Mouse (Mus musculus) forebrain, postnatal 0 days (tissue): ENCODE measurements around the gene Slbp. TPM values are rescaled to one million over a fixed set of nuclear protein-coding genes. Genes with fewer than 3 reads are reported as not detected.
A peak's percentile ranks its signal among the peaks of the same experiment; 100 is the strongest.

Source experiments
- ATAC-seq: fragments of 200-750 bp; cut with Nextera tagmentation; 2 replicates; pipeline ENCODE4 v1.8.0; 2017; ENCODE audit warnings: mild to moderate bottlenecking, moderate library complexity
- DNase-seq: peaks from one replicate; pipeline ENCODE4 v3.0.0-alpha.2; 2015
- H3K27ac ChIP-seq: fragments of 300-500 bp; sonication (generic); 2 replicates; pipeline ENCODE4 v1.5.1; 2014; ENCODE audit warnings: low read depth, mild to moderate bottlenecking, antibody characterized with exemption, low read length, moderate library complexity, mixed read lengths
- H3K27me3 ChIP-seq: fragments of 300-500 bp; sonication (generic); 2 replicates; pipeline ENCODE4 v1.6.1; 2014; ENCODE audit warnings: mild to moderate bottlenecking, low read length, mixed read lengths; ENCODE audit not compliant: insufficient read depth
- H3K36me3 ChIP-seq: fragments of 300-500 bp; sonication (generic); 2 replicates; pipeline ENCODE4 v1.6.1; 2014; ENCODE audit warnings: mild to moderate bottlenecking, moderate library complexity; ENCODE audit not compliant: insufficient read depth
- H3K4me1 ChIP-seq: fragments of 300-500 bp; sonication (generic); 2 replicates; pipeline ENCODE4 v1.6.1; 2014; ENCODE audit warnings: antibody characterized with exemption; ENCODE audit not compliant: insufficient read depth
- H3K4me2 ChIP-seq: fragments of 300-500 bp; sonication (generic); 2 replicates; pipeline ENCODE4 v1.6.1; 2014; ENCODE audit warnings: low read depth, mild to moderate bottlenecking, moderate library complexity
- H3K4me3 ChIP-seq: fragments of 300-500 bp; sonication (generic); 2 replicates; pipeline ENCODE4 v1.5.1; 2014; ENCODE audit warnings: low read depth, low read length, mixed read lengths
- H3K9ac ChIP-seq: fragments of 300-500 bp; sonication (generic); 2 replicates; pipeline ENCODE4 v1.6.1; 2014; ENCODE audit warnings: mild to moderate bottlenecking
- H3K9me3 ChIP-seq: fragments of 300-500 bp; sonication (generic); 2 replicates; pipeline ENCODE4 v1.6.1; 2016; ENCODE audit warnings: low read length
- CTCF ChIP-seq: sonication (generic); IDR thresholded peaks from 2 replicates; pipeline ENCODE4 v1.5.1; 2016; ENCODE audit warnings: antibody characterized with exemption, control low read depth, low read depth
- WGBS: fragments of 180-500 bp; shearing (Covaris S2); extraction: QIAGEN DNeasy Blood & Tissue Kit; methylation state at CpG from one replicate; pipeline ENCODE4 v1.1.7; 2014; 5-methylcytosine and 5-hydroxymethylcytosine counted together
- polyA plus RNA-seq: library from polyadenylated mRNA; unstranded; fragments of >200 nt; fragmentation: Nextera tagmentation; extraction: Ambion mirVana; gene quantifications from 2 replicates; pipeline ENCODE4 v1.2.1, GENCODE M21; 2015
- total RNA-seq: library from RNA; depleted of rRNA; stranded (reverse); fragments of >200 nt; gene quantifications from 2 replicates; pipeline ENCODE4 v1.2.3, GENCODE M21; 2014

Slbp gene
- total and polyA plus RNA-seq, 2 experiments from 2014 or later = 88.7 to 94.4 TPM

GRCm38 (mm10) chr5:33688278-33689220 lies 36.2 kb upstream of the Slbp start:
- H3K9ac ChIP-seq = no peak overlapping the region
- DNase-seq = no peak
- H3K4me1 ChIP-seq = peaks cover 8% of the 10 kb centered on the region
- H3K27ac ChIP-seq = peak overlapping the region; percentile 40; the same call in 1 of the 2 replicates
- H3K9me3 ChIP-seq = no peaks in the 10 kb centered on the region
- no peaks in the 10 kb centered on the region for H3K36me3 ChIP-seq
- no peak for TF ChIP-seq CTCF
- 39% methylated on average over 14 of the region's 14 CpGs for WGBS
- H3K4me3 ChIP-seq = no peak overlapping the region
- H3K4me2 ChIP-seq = no peak overlapping the region
- H3K27me3 ChIP-seq = no peaks in the 10 kb centered on the region
- no peak; the same call in 1 of the 2 replicates for ATAC-seq

GRCm38 (mm10) chr5:33687142-33687541 lies 34.8 kb upstream of the Slbp start:
- no peak for TF ChIP-seq CTCF
- Histone ChIP-seq H3K4me3 (no peak overlapping the region), H3K36me3 (no peaks in the 10 kb centered on the region), H3K9ac (no peak overlapping the region), H3K27me3 (no peaks in the 10 kb centered on the region), H3K27ac (no peak overlapping the region), H3K9me3 (no peaks in the 10 kb centered on the region), H3K4me2 (no peak overlapping the region), H3K4me1 (peaks cover 8% of the 10 kb centered on the region)
- 64% methylated on average over 4 of the region's 4 CpGs for WGBS
- ATAC-seq (no peak), DNase-seq (no peak)

GRCm38 (mm10) chr5:33684932-33685331 lies 32.6 kb upstream of the Slbp start:
- Histone ChIP-seq H3K36me3 (no peaks in the 10 kb centered on the region), H3K4me1 (peaks cover 8% of the 10 kb centered on the region), H3K27me3 (no peaks in the 10 kb centered on the region), H3K4me3 (no peak overlapping the region), H3K9ac (no peak overlapping the region), H3K9me3 (no peaks in the 10 kb centered on the region), H3K27ac (no peak overlapping the region), H3K4me2 (no peak overlapping the region)
- no peak for ATAC-seq
- no peak for DNase-seq
- TF ChIP-seq CTCF = no peak
- WGBS = 71% methylated on average over 4 of the region's 4 CpGs

- no peak overlapping the region for H3K4me3 ChIP-seq
- peak; percentile 74 for TF ChIP-seq CTCF
- H3K9me3 ChIP-seq = no peaks in the 10 kb centered on the region
- peak; percentile 60; the same call in 1 of the 2 replicates for ATAC-seq
- H3K36me3 ChIP-seq = no peaks in the 10 kb centered on the region
- H3K27ac ChIP-seq = no peak overlapping the region
- no peaks in the 10 kb centered on the region for H3K27me3 ChIP-seq
- H3K4me2 ChIP-seq = no peak overlapping the region
- WGBS = 45% methylated on average over 7 of the region's 7 CpGs
- no peak overlapping the region for H3K9ac ChIP-seq
- no peaks in the 10 kb centered on the region for H3K4me1 ChIP-seq
- peak; percentile 74 for DNase-seq
Observed at GRCm38 (mm10) chr5:33683897-33684652, 31.7 kb upstream of the Slbp start.

- no peak overlapping the region for H3K4me2 ChIP-seq
- 66% methylated on average over 4 of the region's 4 CpGs for WGBS
Observed at GRCm38 (mm10) chr5:33682963-33683362, 30.6 kb upstream of the Slbp start.

GRCm38 (mm10) chr5:33681611-33682388 lies 29.4 kb upstream of the Slbp start:
- no peak for ATAC-seq
- Histone ChIP-seq H3K9me3 (no peaks in the 10 kb centered on the region), H3K27me3 (no peaks in the 10 kb centered on the region), H3K27ac (no peak overlapping the region), H3K4me1 (no peaks in the 10 kb centered on the region), H3K36me3 (no peaks in the 10 kb centered on the region), H3K9ac (no peak overlapping the region), H3K4me2 (no peak overlapping the region), H3K4me3 (no peak overlapping the region)
- DNase-seq = no peak
- TF ChIP-seq CTCF = no peak
- WGBS = 76% methylated on average over 15 of the region's 15 CpGs

More at GRCm38 (mm10) chr5:33682963-33683362, 30.6 kb upstream of the Slbp start:
- DNase-seq (no peak), ATAC-seq (no peak)
- Histone ChIP-seq H3K27me3 (no peaks in the 10 kb centered on the region), H3K36me3 (no peaks in the 10 kb centered on the region), H3K4me3 (no peak overlapping the region), H3K27ac (no peak overlapping the region), H3K9ac (no peak overlapping the region), H3K9me3 (no peaks in the 10 kb centered on the region), H3K4me1 (no peaks in the 10 kb centered on the region)
- no peak for TF ChIP-seq CTCF
